Mouse (Mus musculus) small intestine, adult 2 months (tissue): ENCODE measurements around the gene Smg9.

ENCODE experiments used
- CTCF ChIP-seq: fragments of 200-500 bp; IDR thresholded peaks from 2 replicates; pipeline ENCODE4 v1.5.1; 2012; ENCODE audit warnings: low read depth, mild to moderate bottlenecking, control low read depth, inconsistent platforms, low read length, moderate library complexity, mixed read lengths; ENCODE audit not compliant: insufficient replicate concordance, insufficient read length; ENCODE audit errors: extremely low read depth
- POLR2A ChIP-seq: fragments of 200-500 bp; IDR thresholded peaks from 2 replicates; pipeline ENCODE4 v1.6.1; 2012; ENCODE audit warnings: low read depth, mild to moderate bottlenecking, control low read depth, inconsistent platforms, low read length, moderate library complexity

DNA sequence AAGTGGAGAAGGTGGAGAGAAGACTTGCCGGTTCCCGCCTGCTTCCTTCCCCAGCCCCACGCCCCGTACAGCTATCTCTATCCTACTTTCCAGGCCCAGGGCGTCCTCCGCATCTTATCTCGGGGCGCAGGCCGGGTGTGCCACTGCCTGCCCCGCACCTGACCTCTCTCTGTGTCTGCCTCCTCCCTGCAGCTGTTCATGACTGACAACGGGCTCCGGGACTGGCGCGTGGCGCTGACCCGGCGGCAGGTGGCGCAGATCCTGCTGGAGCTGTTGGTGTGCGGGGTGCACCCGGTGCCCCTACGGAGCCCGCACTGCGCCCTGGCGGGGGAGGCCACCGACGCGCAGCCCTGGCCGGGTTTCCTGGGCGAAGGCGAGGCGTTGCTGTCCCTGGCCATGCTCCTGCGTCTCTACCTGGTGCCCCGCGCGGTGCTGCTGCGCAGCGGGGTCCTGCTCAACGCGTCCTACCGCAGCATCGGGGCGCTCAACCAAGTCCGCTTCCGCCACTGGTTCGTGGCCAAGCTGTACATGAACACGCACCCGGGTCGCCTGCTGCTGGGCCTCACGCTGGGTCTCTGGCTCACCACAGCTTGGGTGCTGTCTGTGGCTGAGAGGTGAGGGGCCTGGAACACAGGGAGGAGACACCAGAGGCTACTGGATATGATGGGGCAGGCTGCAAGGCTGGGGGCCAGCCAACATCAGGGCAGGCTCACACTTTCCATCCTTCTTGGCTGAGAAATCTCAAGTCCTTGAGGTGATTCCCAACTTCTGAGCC, 22.1 kb upstream of the Smg9 start:
- TF ChIP-seq POLR2A = no peak
- peak; percentile 41; the same call in 1 of the 2 replicates for TF ChIP-seq CTCF
